Mouse (Mus musculus): ENCODE data around the gene Sec22c.

The Sec22c gene

GRCm38 (mm10) chr9:121647026-121647425, 58.3 kb downstream of the Sec22c start:
- peak; percentile 42 to 55 for DNase-seq (ENCODE audit: low spot score in 2 of 2)

DNA sequence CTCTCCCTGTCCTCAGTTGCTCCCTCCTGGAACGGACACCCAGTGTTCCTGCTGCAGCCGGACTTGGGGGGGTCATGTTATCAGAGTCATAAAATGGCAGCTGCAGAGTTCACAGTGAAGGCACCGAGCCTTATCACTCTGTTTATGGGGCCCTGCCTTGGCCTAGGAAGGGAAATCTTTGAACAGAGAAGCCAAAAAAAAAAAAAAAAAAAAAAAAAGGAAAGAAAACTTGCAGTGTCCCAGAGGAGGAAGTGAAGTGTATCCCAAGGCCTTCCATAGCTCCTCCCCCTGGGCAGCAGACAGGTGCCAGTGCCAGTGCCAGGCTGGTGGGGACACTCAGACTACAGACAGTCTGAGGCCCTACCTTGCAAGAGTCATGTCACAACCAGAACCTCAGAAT, 60.4 kb downstream of the Sec22c start:
- no peak for DNase-seq (ENCODE audit: low spot score in 2 of 2)

GRCm38 (mm10) chr9:121642401-121643181, 62.7 kb downstream of the Sec22c start, which contains the start of gene Vipr1:
Gene Vipr1, plus strand, starts transcription at chr9:121642716.
- DNase-seq (ENCODE audit: low spot score in 2 of 2) = peak; percentile 72 to 75

- peak; percentile 82 to 83 for DNase-seq (ENCODE audit: low spot score in 2 of 2)
Measured at GRCm38 (mm10) chr9:121642001-121642400, 63.3 kb downstream of the Sec22c start, which contains the start of gene Lyzl4. Gene Lyzl4, minus strand, starts transcription at chr9:121642096.

DNA sequence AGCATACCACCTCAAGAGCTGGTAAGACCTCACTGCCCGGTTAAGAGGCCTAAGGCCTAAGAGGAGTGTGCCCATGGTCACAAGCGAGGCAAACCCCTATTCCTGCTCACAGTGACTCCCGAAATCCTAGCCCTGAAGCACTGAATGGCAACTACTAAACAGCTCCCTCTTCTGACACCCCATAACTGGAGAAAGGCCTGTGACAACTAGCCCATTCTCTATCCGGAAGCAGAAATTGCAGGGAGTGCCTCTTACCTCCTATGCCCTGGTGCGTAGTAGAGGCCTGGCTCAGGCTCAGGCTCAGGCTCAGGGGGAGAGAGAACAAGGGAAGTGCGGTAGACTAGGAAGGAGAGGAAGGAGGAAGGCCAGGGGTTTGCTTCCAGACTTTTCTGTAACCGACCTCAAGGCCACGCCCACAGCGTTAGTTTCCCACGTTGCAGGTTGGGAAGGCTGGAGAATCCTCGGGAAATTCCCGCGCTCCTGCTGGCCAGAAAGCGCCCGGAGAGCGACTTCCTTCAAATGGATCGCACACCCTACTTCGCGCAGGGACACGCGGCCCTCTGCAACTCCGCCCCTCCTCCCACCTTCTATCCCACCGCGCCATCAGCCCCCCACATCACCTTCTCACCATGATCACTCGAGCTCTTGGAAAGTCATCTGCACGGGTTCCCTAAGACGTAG, 63.9 kb downstream of the Sec22c start:
- DNase-seq (ENCODE audit: low spot score in 2 of 2) = no peak

DNA sequence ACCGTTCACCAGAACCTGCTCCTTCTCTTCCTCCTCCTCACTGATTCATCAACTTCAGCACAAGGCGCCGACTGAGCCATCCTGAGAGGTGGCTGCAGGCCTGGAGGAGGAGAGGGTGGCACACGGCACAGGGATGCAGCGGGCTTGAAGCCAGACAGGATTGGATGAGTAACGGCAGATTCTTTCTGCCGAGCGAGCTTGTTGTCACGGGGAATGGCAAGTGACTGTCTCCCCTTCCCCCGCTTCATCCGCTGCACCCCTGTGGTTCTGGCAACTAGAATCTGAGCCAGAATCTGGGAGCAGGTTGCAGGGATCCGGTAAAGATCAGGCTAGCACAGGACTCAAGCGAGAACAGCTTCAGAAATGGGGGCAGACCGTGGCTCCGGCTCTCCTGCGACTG, 65.5 kb downstream of the Sec22c start:
- no peak for DNase-seq (ENCODE audit: low spot score in 2 of 2)

GRCm38 (mm10) chr9:121635835-121636576, 69.3 kb downstream of the Sec22c start:
- DNase-seq (ENCODE audit: low spot score in 2 of 2) = no peak

DNA sequence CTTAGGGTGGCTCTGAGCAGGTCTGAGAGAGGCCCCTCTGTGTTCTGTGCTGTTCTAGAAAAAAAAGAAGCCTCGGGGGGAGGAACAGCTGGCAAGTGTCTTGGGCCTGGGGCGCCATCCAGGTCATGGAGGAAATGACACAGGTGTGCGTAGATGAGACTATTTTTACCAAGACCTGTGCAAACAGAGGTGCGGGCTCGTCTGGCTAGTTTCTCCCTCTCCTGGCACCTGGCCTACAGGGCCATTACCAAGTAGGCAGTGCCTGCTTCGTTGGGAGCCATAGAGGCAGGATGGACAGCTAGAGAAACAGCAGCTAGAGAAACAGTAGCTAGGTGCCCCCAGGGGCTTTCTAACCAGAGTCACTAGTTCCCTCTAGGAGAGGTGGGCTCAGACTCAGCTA, 72.0 kb downstream of the Sec22c start:
- DNase-seq (ENCODE audit: low spot score in 2 of 2) = peak in 1 of 2 experiments; percentile 27

GRCm38 (mm10) chr9:121632891-121633290, 72.4 kb downstream of the Sec22c start:
- DNase-seq (ENCODE audit: low spot score in 2 of 2) = no peak

GRCm38 (mm10) chr9:121631946-121632345, 73.3 kb downstream of the Sec22c start:
- DNase-seq (ENCODE audit: low spot score in 2 of 2) = no peak

DNA sequence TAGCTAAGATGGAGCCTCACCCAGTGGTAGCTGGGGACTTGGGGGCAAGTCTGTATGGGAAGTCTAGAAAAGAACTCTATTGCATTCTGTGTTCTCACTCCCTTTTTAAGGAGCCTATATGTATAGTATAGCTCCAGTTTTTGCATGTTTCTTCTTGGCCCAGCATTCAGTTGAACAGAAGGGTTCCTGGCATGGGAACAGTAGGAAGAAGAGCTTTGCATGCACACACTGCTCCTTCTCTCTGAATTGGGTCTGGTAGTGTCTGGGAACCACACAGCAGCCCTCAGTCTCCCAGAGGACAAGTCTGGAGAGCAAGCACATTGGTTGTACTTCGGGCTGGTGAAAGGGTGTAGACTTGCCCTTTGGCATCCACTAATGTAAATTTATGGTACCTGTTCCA, 74.7 kb downstream of the Sec22c start:
- DNase-seq (ENCODE audit: low spot score in 2 of 2) = no peak
